Comparison of ENCODE assay signal across 8 mouse cellular contexts in genomic region chr15:86202640-86203039, GRCm38 (mm10). TPM values are rescaled to one million over a fixed set of nuclear protein-coding genes. Genes with fewer than 3 reads are reported as not detected.
A peak's percentile ranks its signal among the peaks of the same experiment; 100 is the strongest.
DNase-seq lines count a peak whose midpoint lies in the region; ATAC-seq lines count a peak whose summit lies in the region.

No protein-coding gene starts in this region.

- peak; percentile 59 to 67 for DNase-seq in heart, adult 9 months (ENCODE audit: low spot score in 2 of 2)
- no peak for DNase-seq in heart, postnatal 4 days
- DNase-seq in brain, adult 2 months (ENCODE audit: low read depth, low spot score) = peak; percentile 33
- peak; percentile 74 to 76 for DNase-seq in spleen, postnatal 36 days (ENCODE audit: low spot score in 2 of 2)
- DNase-seq in right cerebral cortex, postnatal 14 days = no peak
- no peak for DNase-seq in urinary bladder, adult 2 months (ENCODE audit: low spot score)
- no peak for DNase-seq in adrenal gland, postnatal 10 days

- H3K27ac ChIP-seq in liver, embryonic 16.5 days (ENCODE audit: low read length) = peak overlapping the region; percentile 55; the same call in 1 of the 2 replicates

- H3K4me2 ChIP-seq in liver, embryonic 16.5 days (ENCODE audit: low read depth, low read length) = no peak overlapping the region

- no peaks in the 10 kb centered on the region for H3K27me3 ChIP-seq in liver, embryonic 16.5 days (ENCODE audit: control insufficient read depth, insufficient read depth, low read depth, low read length)

- WGBS in liver, embryonic 16.5 days (ENCODE audit: insufficient replicate concordance) = 12% methylated on average over 6 of the region's 6 CpGs

- no peak overlapping the region for H3K9ac ChIP-seq in liver, embryonic 16.5 days (ENCODE audit: low read depth, low read length)

- ATAC-seq in liver, embryonic 16.5 days (ENCODE audit: low read depth) = peak; percentile 10; the same call in 1 of the 2 replicates

- peaks cover 19% of the 10 kb centered on the region for H3K4me1 ChIP-seq in liver, embryonic 16.5 days (ENCODE audit: control insufficient read depth, low read depth, low read length)

- no peak overlapping the region for H3K4me3 ChIP-seq in liver, embryonic 16.5 days (ENCODE audit: low read depth, low read length)

- H3K36me3 ChIP-seq in liver, embryonic 16.5 days (ENCODE audit: control insufficient read depth, insufficient read depth) = no peaks in the 10 kb centered on the region

- H3K9me3 ChIP-seq in liver, embryonic 16.5 days (replicated peaks; ENCODE audit: control insufficient read depth, low read length) = no peaks in the 10 kb centered on the region

RNA-seq across cellular contexts. Expression of gene Tbc1d22a, which starts 11.6 kb away (rescaled TPM):
- total RNA-seq in heart, postnatal 4 days (2021) = 10 to 100 TPM; 16.5 to 20.6 TPM
- 6.8 and 8.1 TPM in 2 replicates for polyA plus RNA-seq in liver, embryonic 16.5 days (2015; fragmentation: Nextera tagmentation; extraction: Ambion mirVana)
- polyA plus RNA-seq in urinary bladder, adult 2 months (2012; rRNA removed) = 19.0 and 21.0 TPM in 2 replicates
- 10 to 100 TPM; 26.2 to 31.6 TPM for total RNA-seq in adrenal gland, postnatal 10 days (2021)

RNA-seq across cellular contexts. Expression of gene Cerk, which starts 16.7 kb away (rescaled TPM):
- total RNA-seq in heart, postnatal 4 days (2021) = 10 to 100 TPM; 39.1 to 40.2 TPM
- polyA plus RNA-seq in liver, embryonic 16.5 days (2015; fragmentation: Nextera tagmentation; extraction: Ambion mirVana) = 4.7 and 4.8 TPM in 2 replicates
- polyA plus RNA-seq in urinary bladder, adult 2 months (2012; rRNA removed) = 10.9 and 12.1 TPM in 2 replicates
- total RNA-seq in adrenal gland, postnatal 10 days (2021) = 10 to 100 TPM; 21.1 to 26.4 TPM

Comparison
In these comparisons a context has a peak if more than half of its experiments do, and no peak if none do; other contexts are left out.
1. DNase-seq: peak in heart, adult 9 months (2 of 2), brain, adult 2 months (single experiment) and spleen, postnatal 36 days (2 of 2); none in heart, postnatal 4 days (single experiment), right cerebral cortex, postnatal 14 days (single experiment), urinary bladder, adult 2 months (single experiment) and adrenal gland, postnatal 10 days (single experiment).